Mouse (Mus musculus): Measurements from ENCODE around the gene Rnf141. TPM values are rescaled to one million over a fixed set of nuclear protein-coding genes. Genes with fewer than 3 reads are reported as not detected.

The Rnf141 gene
- polyA plus RNA-seq, 1 experiment from 2014 or later = 30.3 TPM

- ATAC-seq (ENCODE audit: low FRiP score, low TSS enrichment) = peak; percentile 72
- H3K27ac ChIP-seq (ENCODE audit: low read length) = peak overlapping the region; percentile 62
- no peaks in the 10 kb centered on the region for H3K9me3 ChIP-seq (ENCODE audit: low read length)
- H3K27me3 ChIP-seq (ENCODE audit: insufficient read depth, low read length) = no peaks in the 10 kb centered on the region
- H3K4me3 ChIP-seq (ENCODE audit: low read length) = no peak overlapping the region
- no peak overlapping the region for H3K9ac ChIP-seq (replicated peaks; ENCODE audit: low read length)
- WGBS = 17% methylated on average over 3 of the region's 3 CpGs
- H3K36me3 ChIP-seq (ENCODE audit: insufficient read depth, low read length) = no peaks in the 10 kb centered on the region
- H3K4me2 ChIP-seq (replicated peaks; ENCODE audit: low read depth, low read length) = no peak overlapping the region
- peaks cover 59% of the 10 kb centered on the region for H3K4me1 ChIP-seq (ENCODE audit: insufficient read depth, low read length)
Observed at GRCm38 (mm10) chr7:110785741-110786146, 58.5 kb downstream of the Rnf141 start.

GRCm38 (mm10) chr7:110784965-110785364 is 59.3 kb downstream of the Rnf141 start:
- ATAC-seq (ENCODE audit: low FRiP score, low TSS enrichment) = peak; percentile 50; the same call in 1 of the 2 replicates
- no peaks in the 10 kb centered on the region for H3K36me3 ChIP-seq (ENCODE audit: insufficient read depth, low read length)
- no peak overlapping the region for H3K4me2 ChIP-seq (replicated peaks; ENCODE audit: low read depth, low read length)
- 37% methylated on average over 8 of the region's 8 CpGs for WGBS
- peak overlapping the region; percentile 62 for H3K27ac ChIP-seq (ENCODE audit: low read length)
- no peaks in the 10 kb centered on the region for H3K9me3 ChIP-seq (ENCODE audit: low read length)
- H3K27me3 ChIP-seq (ENCODE audit: insufficient read depth, low read length) = no peaks in the 10 kb centered on the region
- no peak overlapping the region for H3K9ac ChIP-seq (replicated peaks; ENCODE audit: low read length)
- peaks cover 62% of the 10 kb centered on the region for H3K4me1 ChIP-seq (ENCODE audit: insufficient read depth, low read length)
- no peak overlapping the region for H3K4me3 ChIP-seq (ENCODE audit: low read length)

- 23% methylated on average over 10 of the region's 10 CpGs for WGBS
- no peak overlapping the region for H3K4me3 ChIP-seq (ENCODE audit: low read length)
- no peak overlapping the region for H3K4me2 ChIP-seq (replicated peaks; ENCODE audit: low read depth, low read length)
- H3K36me3 ChIP-seq (ENCODE audit: insufficient read depth, low read length) = no peaks in the 10 kb centered on the region
- H3K27me3 ChIP-seq (ENCODE audit: insufficient read depth, low read length) = no peaks in the 10 kb centered on the region
- H3K27ac ChIP-seq (ENCODE audit: low read length) = no peak overlapping the region
- no peak overlapping the region for H3K9ac ChIP-seq (replicated peaks; ENCODE audit: low read length)
- H3K9me3 ChIP-seq (ENCODE audit: low read length) = no peaks in the 10 kb centered on the region
- ATAC-seq (ENCODE audit: low FRiP score, low TSS enrichment) = no peak
- peaks cover 62% of the 10 kb centered on the region for H3K4me1 ChIP-seq (ENCODE audit: insufficient read depth, low read length)
Observed at GRCm38 (mm10) chr7:110782845-110783478, 61.3 kb downstream of the Rnf141 start.

GRCm38 (mm10) chr7:110782135-110782534 is 62.1 kb downstream of the Rnf141 start:
- 46% methylated on average over 7 of the region's 7 CpGs for WGBS
- Histone ChIP-seq H3K36me3 (ENCODE audit: insufficient read depth, low read length) (no peaks in the 10 kb centered on the region), H3K9me3 (ENCODE audit: low read length) (no peaks in the 10 kb centered on the region), H3K4me3 (ENCODE audit: low read length) (no peak overlapping the region), H3K9ac (replicated peaks; ENCODE audit: low read length) (no peak overlapping the region), H3K4me1 (ENCODE audit: insufficient read depth, low read length) (peaks cover 59% of the 10 kb centered on the region), H3K27me3 (ENCODE audit: insufficient read depth, low read length) (no peaks in the 10 kb centered on the region), H3K27ac (ENCODE audit: low read length) (no peak overlapping the region), H3K4me2 (replicated peaks; ENCODE audit: low read depth, low read length) (no peak overlapping the region)
- no peak for ATAC-seq (ENCODE audit: low FRiP score, low TSS enrichment)

- H3K27ac ChIP-seq (ENCODE audit: low read length) = no peak overlapping the region
- H3K36me3 ChIP-seq (ENCODE audit: insufficient read depth, low read length) = no peaks in the 10 kb centered on the region
- H3K4me1 ChIP-seq (ENCODE audit: insufficient read depth, low read length) = peaks cover 51% of the 10 kb centered on the region
- no peaks in the 10 kb centered on the region for H3K9me3 ChIP-seq (ENCODE audit: low read length)
- no peak overlapping the region for H3K4me2 ChIP-seq (replicated peaks; ENCODE audit: low read depth, low read length)
- no peak overlapping the region for H3K4me3 ChIP-seq (ENCODE audit: low read length)
- H3K27me3 ChIP-seq (ENCODE audit: insufficient read depth, low read length) = no peaks in the 10 kb centered on the region
- H3K9ac ChIP-seq (replicated peaks; ENCODE audit: low read length) = no peak overlapping the region
- WGBS = 54% methylated on average over 2 of the region's 2 CpGs
- ATAC-seq (ENCODE audit: low FRiP score, low TSS enrichment) = no peak
Observed at GRCm38 (mm10) chr7:110781231-110781711, 63.0 kb downstream of the Rnf141 start.

GRCm38 (mm10) chr7:110780520-110780919 is 63.7 kb downstream of the Rnf141 start:
- H3K4me1 ChIP-seq (ENCODE audit: insufficient read depth, low read length) = peaks cover 43% of the 10 kb centered on the region
- H3K9ac ChIP-seq (replicated peaks; ENCODE audit: low read length) = no peak overlapping the region
- H3K27ac ChIP-seq (ENCODE audit: low read length) = no peak overlapping the region
- H3K4me3 ChIP-seq (ENCODE audit: low read length) = no peak overlapping the region
- ATAC-seq (ENCODE audit: low FRiP score, low TSS enrichment) = no peak
- 66% methylated on average over 4 of the region's 4 CpGs for WGBS
- H3K27me3 ChIP-seq (ENCODE audit: insufficient read depth, low read length) = no peaks in the 10 kb centered on the region
- H3K9me3 ChIP-seq (ENCODE audit: low read length) = no peaks in the 10 kb centered on the region
- H3K4me2 ChIP-seq (replicated peaks; ENCODE audit: low read depth, low read length) = no peak overlapping the region
- H3K36me3 ChIP-seq (ENCODE audit: insufficient read depth, low read length) = no peaks in the 10 kb centered on the region

GRCm38 (mm10) chr7:110779605-110780111 is 64.6 kb downstream of the Rnf141 start:
- WGBS = 89% methylated on average over 8 of the region's 8 CpGs
- H3K9ac ChIP-seq (replicated peaks; ENCODE audit: low read length) = no peak overlapping the region
- no peaks in the 10 kb centered on the region for H3K9me3 ChIP-seq (ENCODE audit: low read length)
- no peak overlapping the region for H3K4me3 ChIP-seq (ENCODE audit: low read length)
- ATAC-seq (ENCODE audit: low FRiP score, low TSS enrichment) = no peak
- no peak overlapping the region for H3K4me2 ChIP-seq (replicated peaks; ENCODE audit: low read depth, low read length)
- H3K4me1 ChIP-seq (ENCODE audit: insufficient read depth, low read length) = peaks cover 35% of the 10 kb centered on the region
- no peaks in the 10 kb centered on the region for H3K27me3 ChIP-seq (ENCODE audit: insufficient read depth, low read length)
- no peak overlapping the region for H3K27ac ChIP-seq (ENCODE audit: low read length)
- H3K36me3 ChIP-seq (ENCODE audit: insufficient read depth, low read length) = no peaks in the 10 kb centered on the region

GRCm38 (mm10) chr7:110778933-110779332 is 65.3 kb downstream of the Rnf141 start:
- no peaks in the 10 kb centered on the region for H3K9me3 ChIP-seq (ENCODE audit: low read length)
- H3K4me1 ChIP-seq (ENCODE audit: insufficient read depth, low read length) = peaks cover 35% of the 10 kb centered on the region
- H3K4me3 ChIP-seq (ENCODE audit: low read length) = no peak overlapping the region
- H3K27ac ChIP-seq (ENCODE audit: low read length) = no peak overlapping the region
- H3K4me2 ChIP-seq (replicated peaks; ENCODE audit: low read depth, low read length) = no peak overlapping the region
- no peak for ATAC-seq (ENCODE audit: low FRiP score, low TSS enrichment)
- no peaks in the 10 kb centered on the region for H3K27me3 ChIP-seq (ENCODE audit: insufficient read depth, low read length)
- H3K9ac ChIP-seq (replicated peaks; ENCODE audit: low read length) = no peak overlapping the region
- no peaks in the 10 kb centered on the region for H3K36me3 ChIP-seq (ENCODE audit: insufficient read depth, low read length)
- 94% methylated on average over 7 of the region's 7 CpGs for WGBS

GRCm38 (mm10) chr7:110777146-110778001 is 66.9 kb downstream of the Rnf141 start:
- Histone ChIP-seq H3K4me1 (ENCODE audit: insufficient read depth, low read length) (peaks cover 35% of the 10 kb centered on the region), H3K4me2 (replicated peaks; ENCODE audit: low read depth, low read length) (no peak overlapping the region), H3K27ac (ENCODE audit: low read length) (no peak overlapping the region), H3K9me3 (ENCODE audit: low read length) (no peaks in the 10 kb centered on the region), H3K36me3 (ENCODE audit: insufficient read depth, low read length) (no peaks in the 10 kb centered on the region), H3K9ac (replicated peaks; ENCODE audit: low read length) (no peak overlapping the region), H3K27me3 (ENCODE audit: insufficient read depth, low read length) (no peaks in the 10 kb centered on the region), H3K4me3 (ENCODE audit: low read length) (no peak overlapping the region)
- ATAC-seq (ENCODE audit: low FRiP score, low TSS enrichment) = no peak
- WGBS = 79% methylated on average over 18 of the region's 18 CpGs

- H3K27me3 ChIP-seq (ENCODE audit: insufficient read depth, low read length) = no peaks in the 10 kb centered on the region
- no peaks in the 10 kb centered on the region for H3K36me3 ChIP-seq (ENCODE audit: insufficient read depth, low read length)
- H3K9me3 ChIP-seq (ENCODE audit: low read length) = no peaks in the 10 kb centered on the region
- no peak for ATAC-seq (ENCODE audit: low FRiP score, low TSS enrichment)
- no peak overlapping the region for H3K4me2 ChIP-seq (replicated peaks; ENCODE audit: low read depth, low read length)
- peaks cover 15% of the 10 kb centered on the region for H3K4me1 ChIP-seq (ENCODE audit: insufficient read depth, low read length)
- no peak overlapping the region for H3K9ac ChIP-seq (replicated peaks; ENCODE audit: low read length)
- H3K4me3 ChIP-seq (ENCODE audit: low read length) = no peak overlapping the region
- H3K27ac ChIP-seq (ENCODE audit: low read length) = no peak overlapping the region
- 86% methylated on average over 8 of the region's 8 CpGs for WGBS
Observed at GRCm38 (mm10) chr7:110774674-110775073, 69.6 kb downstream of the Rnf141 start.

All from kidney, embryonic 16.5 days (tissue).